Mouse (Mus musculus): Measurements from ENCODE around the gene Sphk2. TPM values are rescaled to one million over a fixed set of nuclear protein-coding genes. Genes with fewer than 3 reads are reported as not detected.

Sphk2 gene
- polyA plus RNA-seq, 1 experiment from 2014 or later: 23.9 TPM

DNA sequence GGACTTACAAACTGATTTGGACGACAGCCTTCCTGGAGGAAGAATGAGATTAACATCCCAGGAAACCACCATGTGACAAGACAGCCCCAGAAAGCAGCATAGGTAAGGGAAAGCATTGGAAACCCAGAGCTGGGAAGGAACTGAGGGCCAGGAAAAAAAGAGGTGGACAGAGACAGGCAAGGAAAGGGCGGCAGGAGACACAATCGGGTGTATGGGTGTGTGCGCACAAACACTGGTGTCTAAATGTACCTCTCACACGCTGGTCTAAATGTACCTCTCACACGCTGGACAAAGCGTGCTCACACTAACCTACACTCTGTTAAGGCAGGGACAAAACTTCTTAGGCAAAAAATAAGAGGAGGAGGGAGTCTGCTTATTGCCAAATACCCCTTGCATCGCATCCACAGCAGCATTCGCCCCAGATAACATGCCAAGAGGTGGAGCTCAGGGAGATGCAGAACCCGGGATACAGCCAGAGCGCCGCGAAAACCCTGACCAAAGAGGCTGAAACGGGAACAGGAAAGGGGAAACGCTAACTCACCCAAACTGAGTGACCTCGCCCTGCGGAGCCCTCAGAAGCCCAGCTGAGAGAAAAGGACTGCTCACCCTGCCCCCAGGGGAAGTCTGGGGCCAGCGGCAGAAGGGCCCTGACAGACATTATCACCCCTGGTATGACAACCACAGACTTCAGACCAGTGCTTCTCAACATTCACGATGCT is 1.9 kb downstream of the Sphk2 start:
- no peaks in the 10 kb centered on the region for H3K9me3 ChIP-seq (ENCODE audit: control insufficient read depth, low read length)
- H3K4me2 ChIP-seq (replicated peaks; ENCODE audit: low read depth, low read length): peak overlapping the region; percentile 93
- H3K4me3 ChIP-seq (ENCODE audit: low read length): peak overlapping the region; percentile 75; the same call in 1 of the 2 replicates
- no peaks in the 10 kb centered on the region for H3K27me3 ChIP-seq (ENCODE audit: control insufficient read depth, insufficient read depth, low read length)
- H3K4me1 ChIP-seq (ENCODE audit: control insufficient read depth, insufficient read depth, low read length): peaks cover 39% of the 10 kb centered on the region
- peaks cover 45% of the 10 kb centered on the region for H3K36me3 ChIP-seq (ENCODE audit: control insufficient read depth, insufficient read depth, low read length)
- ATAC-seq (ENCODE audit: low FRiP score, low TSS enrichment): no peak
- WGBS: 83% methylated on average over 19 of the region's 19 CpGs
- peak overlapping the region; percentile 4; the same call in 1 of the 2 replicates for H3K27ac ChIP-seq (ENCODE audit: low read depth, low read length)
- H3K9ac ChIP-seq (ENCODE audit: low read depth, low read length): no peak overlapping the region

- Histone ChIP-seq H3K27ac (ENCODE audit: low read depth, low read length) (peak within 1 kb of the TSS; percentile 65), H3K4me1 (ENCODE audit: control insufficient read depth, insufficient read depth, low read length) (peaks cover 39% of the 10 kb centered on the region)
- WGBS: 7% methylated on average over 34 of the region's 34 CpGs
Observed at GRCm38 (mm10) chr7:45715090-45715708, 2.6 kb downstream of the Sphk2 start, which contains the start of gene Rpl18. Gene Rpl18 (plus strand): TSS chr7:45715457.

DNA sequence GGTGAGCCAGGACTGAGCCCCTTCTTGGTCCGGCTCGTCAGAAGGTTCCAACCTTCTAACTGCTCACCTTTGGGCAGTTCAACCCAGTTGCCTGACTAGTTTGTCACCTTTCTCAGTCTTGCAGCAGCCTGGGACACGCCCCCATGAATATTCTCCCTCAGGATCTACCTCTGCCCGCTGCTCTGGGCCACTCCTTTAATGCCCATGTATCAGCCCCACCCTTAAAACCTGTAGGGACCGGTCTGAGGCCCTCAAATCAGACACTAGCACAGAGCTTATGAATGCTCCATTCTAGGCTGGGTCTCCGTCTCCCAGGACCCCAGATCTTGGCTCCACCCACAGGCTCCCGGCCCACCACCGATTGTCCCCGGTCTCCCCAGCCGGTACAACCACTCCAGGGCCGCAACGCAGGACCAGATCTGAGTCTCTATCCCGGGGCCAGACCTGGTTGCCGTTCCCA is 3.1 kb downstream of the Sphk2 start:
- H3K4me1 ChIP-seq (ENCODE audit: control insufficient read depth, insufficient read depth, low read length): peaks cover 36% of the 10 kb centered on the region
- ATAC-seq (ENCODE audit: low FRiP score, low TSS enrichment): peak; percentile 32
- WGBS: 8% methylated on average over 14 of the region's 14 CpGs

More at GRCm38 (mm10) chr7:45715090-45715708, 2.6 kb downstream of the Sphk2 start, which contains the start of gene Rpl18:
- peaks cover 45% of the 10 kb centered on the region for H3K36me3 ChIP-seq (ENCODE audit: control insufficient read depth, insufficient read depth, low read length)
- peak; percentile 91 for ATAC-seq (ENCODE audit: low FRiP score, low TSS enrichment)
- peak within 1 kb of the TSS; percentile 73 for H3K9ac ChIP-seq (ENCODE audit: low read depth, low read length)
- H3K9me3 ChIP-seq (ENCODE audit: control insufficient read depth, low read length): no peaks in the 10 kb centered on the region
- peak within 1 kb of the TSS; percentile 93 for H3K4me2 ChIP-seq (replicated peaks; ENCODE audit: low read depth, low read length)
- H3K4me3 ChIP-seq (ENCODE audit: low read length): peak within 1 kb of the TSS; percentile 75
- H3K27me3 ChIP-seq (ENCODE audit: control insufficient read depth, insufficient read depth, low read length): no peaks in the 10 kb centered on the region

DNA sequence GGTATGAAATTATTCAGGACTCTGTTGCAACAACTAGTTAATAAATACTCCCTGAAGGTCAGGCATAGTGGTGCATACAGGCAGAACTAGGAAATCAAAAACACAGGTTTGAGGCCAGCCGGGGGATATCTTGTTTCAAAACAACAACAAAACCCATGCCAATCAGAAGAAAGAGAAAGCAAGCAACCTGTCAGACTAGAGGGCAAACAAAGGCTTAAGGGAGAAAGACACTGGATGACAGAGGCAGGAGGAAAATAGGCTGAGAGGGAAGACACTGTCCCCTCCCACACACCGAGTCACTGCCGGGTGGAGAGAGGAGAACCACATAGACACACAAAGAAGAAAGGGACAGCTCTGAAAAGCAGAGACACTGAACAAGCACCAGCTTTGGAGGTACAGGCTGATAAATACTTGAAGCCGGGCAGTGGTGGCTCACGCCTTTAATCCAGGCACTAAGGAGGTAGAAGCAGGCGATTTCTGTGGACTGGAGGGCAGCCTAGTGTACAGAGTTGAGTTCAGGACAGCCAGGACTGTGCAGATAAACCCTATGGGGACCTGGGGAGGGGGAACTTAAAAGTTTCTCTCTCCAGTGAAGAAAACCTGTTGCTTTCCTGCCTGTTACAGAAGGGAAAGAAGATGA is 3.8 kb downstream of the Sphk2 start:
- H3K9ac ChIP-seq (ENCODE audit: low read depth, low read length): peak overlapping the region; percentile 73
- H3K27ac ChIP-seq (ENCODE audit: low read depth, low read length): peak overlapping the region; percentile 26; the same call in 1 of the 2 replicates

More for the DNA sequence above, 3.1 kb downstream of the Sphk2 start:
- Histone ChIP-seq H3K36me3 (ENCODE audit: control insufficient read depth, insufficient read depth, low read length) (peaks cover 43% of the 10 kb centered on the region), H3K27me3 (ENCODE audit: control insufficient read depth, insufficient read depth, low read length) (no peaks in the 10 kb centered on the region), H3K9me3 (ENCODE audit: control insufficient read depth, low read length) (no peaks in the 10 kb centered on the region), H3K9ac (ENCODE audit: low read depth, low read length) (peak overlapping the region; percentile 73), H3K27ac (ENCODE audit: low read depth, low read length) (peak overlapping the region; percentile 65; the same call in 1 of the 2 replicates), H3K4me2 (replicated peaks; ENCODE audit: low read depth, low read length) (peak overlapping the region; percentile 93), H3K4me3 (ENCODE audit: low read length) (peak overlapping the region; percentile 75)

GRCm38 (mm10) chr7:45713396-45713795 is 4.4 kb downstream of the Sphk2 start:
- whole genome bisulfite sequencing: 91% methylated on average over 16 of the region's 16 CpGs

More for the DNA sequence above, 3.8 kb downstream of the Sphk2 start:
- Histone ChIP-seq H3K4me2 (replicated peaks; ENCODE audit: low read depth, low read length) (peak overlapping the region; percentile 93), H3K36me3 (ENCODE audit: control insufficient read depth, insufficient read depth, low read length) (peaks cover 37% of the 10 kb centered on the region), H3K9me3 (ENCODE audit: control insufficient read depth, low read length) (no peaks in the 10 kb centered on the region), H3K4me1 (ENCODE audit: control insufficient read depth, insufficient read depth, low read length) (peaks cover 29% of the 10 kb centered on the region), H3K27me3 (ENCODE audit: control insufficient read depth, insufficient read depth, low read length) (no peaks in the 10 kb centered on the region), H3K4me3 (ENCODE audit: low read length) (peak overlapping the region; percentile 75)
- no peak for ATAC-seq (ENCODE audit: low FRiP score, low TSS enrichment)
- WGBS: 79% methylated on average over 6 of the region's 6 CpGs

DNA sequence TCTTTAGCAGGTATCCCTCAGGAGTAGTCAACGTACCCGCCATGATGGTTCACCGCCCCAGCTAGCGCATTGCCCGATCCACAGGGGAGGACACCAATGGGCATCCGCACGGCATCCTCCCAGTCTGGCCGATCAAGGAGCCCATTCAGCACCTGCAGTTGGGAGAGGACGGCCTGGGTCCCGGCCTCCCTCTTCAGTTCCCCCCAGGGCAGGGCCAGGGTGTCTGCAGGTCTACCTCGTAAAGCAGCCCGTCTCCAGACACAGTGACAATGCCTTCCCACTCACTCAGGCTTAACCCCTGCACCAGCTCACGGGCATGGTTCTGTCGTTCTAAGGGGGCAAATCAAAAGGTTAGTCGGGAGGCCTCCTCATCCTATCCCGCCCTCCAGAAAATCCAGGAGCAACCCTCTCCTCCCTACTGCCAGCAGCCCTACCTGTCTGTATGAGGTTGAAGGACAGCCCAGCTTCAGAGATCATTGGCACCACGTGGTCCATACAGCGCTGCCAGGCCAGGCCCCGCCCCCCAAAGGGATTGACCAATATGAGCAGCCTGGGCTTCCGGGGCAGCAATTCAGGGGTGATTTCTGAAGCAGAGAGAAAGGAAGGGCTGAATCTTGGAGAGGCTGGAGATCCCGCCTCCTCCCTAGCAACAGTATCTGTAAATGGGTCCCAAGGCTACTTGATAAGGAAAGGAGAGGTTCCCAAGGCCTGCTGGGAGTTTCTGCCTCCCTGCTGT is 5.6 kb downstream of the Sphk2 start:
- H3K27me3 ChIP-seq (ENCODE audit: control insufficient read depth, insufficient read depth, low read length): no peaks in the 10 kb centered on the region
- H3K4me3 ChIP-seq (ENCODE audit: low read length): no peak overlapping the region
- no peak overlapping the region for H3K9ac ChIP-seq (ENCODE audit: low read depth, low read length)
- peaks cover 37% of the 10 kb centered on the region for H3K36me3 ChIP-seq (ENCODE audit: control insufficient read depth, insufficient read depth, low read length)
- no peak for ATAC-seq (ENCODE audit: low FRiP score, low TSS enrichment)
- H3K9me3 ChIP-seq (ENCODE audit: control insufficient read depth, low read length): no peaks in the 10 kb centered on the region
- no peak overlapping the region for H3K4me2 ChIP-seq (replicated peaks; ENCODE audit: low read depth, low read length)
- peaks cover 39% of the 10 kb centered on the region for H3K4me1 ChIP-seq (ENCODE audit: control insufficient read depth, insufficient read depth, low read length)
- no peak overlapping the region for H3K27ac ChIP-seq (ENCODE audit: low read depth, low read length)
- 85% methylated on average over 21 of the region's 21 CpGs for WGBS

More at GRCm38 (mm10) chr7:45713396-45713795, 4.4 kb downstream of the Sphk2 start:
- no peaks in the 10 kb centered on the region for H3K9me3 ChIP-seq (ENCODE audit: control insufficient read depth, low read length)
- peaks cover 37% of the 10 kb centered on the region for H3K36me3 ChIP-seq (ENCODE audit: control insufficient read depth, insufficient read depth, low read length)
- no peak overlapping the region for H3K9ac ChIP-seq (ENCODE audit: low read depth, low read length)
- H3K4me2 ChIP-seq (replicated peaks; ENCODE audit: low read depth, low read length): no peak overlapping the region
- no peak for ATAC-seq (ENCODE audit: low FRiP score, low TSS enrichment)
- H3K4me3 ChIP-seq (ENCODE audit: low read length): no peak overlapping the region
- H3K27me3 ChIP-seq (ENCODE audit: control insufficient read depth, insufficient read depth, low read length): no peaks in the 10 kb centered on the region
- H3K27ac ChIP-seq (ENCODE audit: low read depth, low read length): no peak overlapping the region
- H3K4me1 ChIP-seq (ENCODE audit: control insufficient read depth, insufficient read depth, low read length): peaks cover 28% of the 10 kb centered on the region

GRCm38 (mm10) chr7:45711316-45712021 is 6.3 kb downstream of the Sphk2 start:
- H3K4me3 ChIP-seq (ENCODE audit: low read length): no peak overlapping the region

More at GRCm38 (mm10) chr7:45711316-45712021, 6.3 kb downstream of the Sphk2 start:
- ATAC-seq (ENCODE audit: low FRiP score, low TSS enrichment): no peak
- H3K9ac ChIP-seq (ENCODE audit: low read depth, low read length): no peak overlapping the region
- H3K27ac ChIP-seq (ENCODE audit: low read depth, low read length): no peak overlapping the region
- no peaks in the 10 kb centered on the region for H3K27me3 ChIP-seq (ENCODE audit: control insufficient read depth, insufficient read depth, low read length)
- H3K36me3 ChIP-seq (ENCODE audit: control insufficient read depth, insufficient read depth, low read length): peaks cover 37% of the 10 kb centered on the region
- H3K9me3 ChIP-seq (ENCODE audit: control insufficient read depth, low read length): no peaks in the 10 kb centered on the region
- 90% methylated on average over 24 of the region's 24 CpGs for WGBS
- no peak overlapping the region for H3K4me2 ChIP-seq (replicated peaks; ENCODE audit: low read depth, low read length)
- peaks cover 35% of the 10 kb centered on the region for H3K4me1 ChIP-seq (ENCODE audit: control insufficient read depth, insufficient read depth, low read length)

All from kidney, embryonic 14.5 days (tissue).